Mouse (Mus musculus) heart, postnatal 10 days (tissue): ENCODE data around the gene Ace3. TPM values are rescaled to one million over a fixed set of nuclear protein-coding genes. Genes with fewer than 3 reads are reported as not detected.
"Not testable (repeated sequence)": the region's sequence is repeated elsewhere in the genome, so short reads cannot be mapped to it uniquely, and the experiment has no call there.

Experiments used
- DNase-seq, 2 experiments: peaks; one replicate each; pipeline ENCODE4 v3.0.0; 2021
- intact Hi-C: fragments of 180-260 bp; cut with DNase I; formaldehyde crosslinking; loops from one replicate; pipeline ENCODE4 v1.15.1; 2025
- total RNA-seq, 2 experiments: library from RNA; stranded (reverse); gene quantifications; 2 replicates each; pipeline ENCODE4 v1.2.3; 2021

Gene Ace3
- total RNA-seq, 2 experiments from 2014 or later: not detected

- no peak for DNase-seq
- intact Hi-C loops: no loop called here
These were observed 18.8 kb upstream of the Ace3 start for GRCm38 (mm10) chr11:105975636-105976035.

GRCm38 (mm10) chr11:105978232-105978631 is 16.2 kb upstream of the Ace3 start:
- intact Hi-C loops: no loop called here
- no peak for DNase-seq

GRCm38 (mm10) chr11:105978634-105979033 is 15.8 kb upstream of the Ace3 start:
- DNase-seq: no peak
- intact Hi-C loops: no loop called here

GRCm38 (mm10) chr11:105984452-105984851 is 10.0 kb upstream of the Ace3 start:
- DNase-seq: no peak
- intact Hi-C loops: no loop called here

GRCm38 (mm10) chr11:105987446-105987845 is 7.0 kb upstream of the Ace3 start:
- intact Hi-C loops: no loop called here

GRCm38 (mm10) chr11:105989446-105989845 is 5.0 kb upstream of the Ace3 start:
- no peak for DNase-seq
- intact Hi-C loops: no loop called here

More at GRCm38 (mm10) chr11:105987446-105987845, 7.0 kb upstream of the Ace3 start:
- peak in 1 of 2 experiments; percentile 25 for DNase-seq

- intact Hi-C loops: no loop called here
- DNase-seq: no peak
These were observed 4.2 kb upstream of the Ace3 start for GRCm38 (mm10) chr11:105990231-105990630.

- no peak for DNase-seq
- intact Hi-C loops: loop anchor here (2.0 to 5.0 kb wide), 2 partner anchors 27 to 77 kb away; no protein-coding TSS in a partner anchor
These were observed 5.6 kb downstream of the Ace3 start for GRCm38 (mm10) chr11:106000062-106000461.

GRCm38 (mm10) chr11:106001718-106002117 is 7.2 kb downstream of the Ace3 start:
- intact Hi-C loops: loop anchor here (2.0 to 5.0 kb wide), 2 partner anchors 25 to 76 kb away; no protein-coding TSS in a partner anchor
- DNase-seq: peak; percentile 36 to 43

GRCm38 (mm10) chr11:106004576-106004975 is 10.1 kb downstream of the Ace3 start:
- no peak for DNase-seq
- intact Hi-C loops: loop anchor here (5.0 kb wide), 1 partner anchor 73 kb away; no protein-coding TSS in a partner anchor

- intact Hi-C loops: no loop called here
- DNase-seq: no peak
These were observed 11.5 kb downstream of the Ace3 start for GRCm38 (mm10) chr11:106005970-106006369.

- intact Hi-C loops: no loop called here
- DNase-seq: peak; percentile 80 to 89
These were observed 13.3 kb downstream of the Ace3 start, which contains the start of gene Kcnh6 for GRCm38 (mm10) chr11:106007821-106008220. TSS of gene Kcnh6 (plus strand) at chr11:106008124.

GRCm38 (mm10) chr11:106012711-106013110 is 18.2 kb downstream of the Ace3 start:
- intact Hi-C loops: no loop called here
- DNase-seq: no peak

GRCm38 (mm10) chr11:106013556-106014225 is 19.2 kb downstream of the Ace3 start:
- intact Hi-C loops: no loop called here
- DNase-seq: peak; percentile 61 to 72

- intact Hi-C loops: no loop called here
- DNase-seq: no peak
These were observed 22.0 kb downstream of the Ace3 start for GRCm38 (mm10) chr11:106016440-106016839.

- intact Hi-C loops: no loop called here
- DNase-seq: no peak
These were observed 25.7 kb downstream of the Ace3 start for GRCm38 (mm10) chr11:106020051-106020763.

- intact Hi-C loops: loop anchor here (2.0 kb wide), 2 partner anchors 25 to 99 kb away; no protein-coding TSS in a partner anchor
- no peak for DNase-seq
These were observed 31.3 kb downstream of the Ace3 start for GRCm38 (mm10) chr11:106025774-106026173.

GRCm38 (mm10) chr11:106026465-106027151 is 32.1 kb downstream of the Ace3 start:
- intact Hi-C loops: loop anchor here (2.0 kb wide), 2 partner anchors 26 to 100 kb away; no protein-coding TSS in a partner anchor

GRCm38 (mm10) chr11:106027607-106028006 is 33.1 kb downstream of the Ace3 start:
- intact Hi-C loops: loop anchor here (2.0 kb wide), 2 partner anchors 27 to 101 kb away; no protein-coding TSS in a partner anchor
- no peak for DNase-seq

More at GRCm38 (mm10) chr11:106026465-106027151, 32.1 kb downstream of the Ace3 start:
- DNase-seq: peak; percentile 53 to 76

- DNase-seq, intact Hi-C loops: not testable (repeated sequence)
These were observed 37.6 kb downstream of the Ace3 start for GRCm38 (mm10) chr11:106032074-106032473.

- intact Hi-C loops: no loop called here
- DNase-seq: peak; percentile 34 to 35
These were observed 39.0 kb downstream of the Ace3 start for GRCm38 (mm10) chr11:106033491-106033919.
